Mouse (Mus musculus) lung, adult 2 months (tissue): ENCODE data around the gene Rnf151.

ENCODE experiments used
- CTCF ChIP-seq: fragments of 200-500 bp; IDR thresholded peaks from 2 replicates; pipeline ENCODE4 v1.5.1; 2011; ENCODE audit warnings: mild to moderate bottlenecking, low read length, control low read depth; ENCODE audit not compliant: insufficient read depth
- POLR2A ChIP-seq: fragments of 200-500 bp; IDR thresholded peaks from 2 replicates; pipeline ENCODE4 v1.6.1; 2011; ENCODE audit warnings: low read depth, mild to moderate bottlenecking, control low read depth, low read length, borderline replicate concordance; ENCODE audit errors: extremely low read depth

DNA sequence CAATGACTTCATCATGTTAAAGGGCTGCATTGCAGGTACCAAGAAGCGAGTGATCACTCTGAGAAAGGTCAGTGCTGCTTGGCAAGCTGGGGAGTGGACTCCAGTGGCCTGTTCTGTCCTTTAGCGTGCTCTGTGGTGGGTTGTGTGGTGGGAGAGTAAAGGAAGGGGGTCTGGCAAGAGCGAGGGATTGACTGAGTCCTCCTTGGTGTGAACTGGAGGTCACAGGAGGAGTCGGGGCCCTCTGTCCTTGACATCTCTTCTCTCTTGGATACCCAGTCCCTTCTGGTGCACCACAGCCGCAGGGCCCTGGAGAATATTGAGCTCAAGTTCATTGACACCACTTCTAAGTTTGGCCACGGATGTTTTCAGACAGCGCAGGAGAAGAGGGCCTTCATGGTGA lies 17.6 kb upstream of the Rnf151 start:
- TF ChIP-seq POLR2A, result no peak
- no peak for TF ChIP-seq CTCF
